Mouse (Mus musculus) forebrain, embryonic 10.5 days (tissue): Measurements from ENCODE around the gene Dop1b. TPM values are rescaled to one million over a fixed set of nuclear protein-coding genes. Genes with fewer than 3 reads are reported as not detected.
"Not testable (repeated sequence)": the region's sequence is repeated elsewhere in the genome, so short reads cannot be mapped to it uniquely, and the experiment has no call there.

Experiments
- DNase-seq: peaks from one replicate; pipeline ENCODE4 v3.0.0-alpha.2; 2017; ENCODE audit warnings: low spot score; ENCODE audit errors: extremely low spot score
- H3K27ac ChIP-seq: fragments of 300-500 bp; sonication (generic); 2 replicates; pipeline ENCODE4 v1.5.1; 2016; ENCODE audit warnings: mild to moderate bottlenecking
- H3K27me3 ChIP-seq: fragments of 300-500 bp; sonication (generic); 2 replicates; pipeline ENCODE4 v1.6.1; 2016; ENCODE audit warnings: mild to moderate bottlenecking; ENCODE audit not compliant: poor library complexity, severe bottlenecking
- H3K36me3 ChIP-seq: fragments of 300-500 bp; sonication (generic); replicated peaks from 2 replicates; pipeline ENCODE4 v1.6.1; 2016; ENCODE audit warnings: mild to moderate bottlenecking, moderate library complexity
- H3K4me1 ChIP-seq: fragments of 300-500 bp; sonication (generic); 2 replicates; pipeline ENCODE4 v1.6.1; 2016
- H3K4me3 ChIP-seq: fragments of 300-500 bp; sonication (generic); 2 replicates; pipeline ENCODE4 v1.5.1; 2016; ENCODE audit warnings: mild to moderate bottlenecking, moderate library complexity
- H3K9me3 ChIP-seq: fragments of 300-500 bp; sonication (generic); 2 replicates; pipeline ENCODE4 v1.6.1; 2016; ENCODE audit warnings: mild to moderate bottlenecking, moderate library complexity
- WGBS: fragments of 180-500 bp; shearing (Covaris S2); methylation state at CpG from one replicate; pipeline ENCODE4 v1.1.7; 2016; 5-methylcytosine and 5-hydroxymethylcytosine counted together
- polyA plus RNA-seq: library from polyadenylated mRNA; unstranded; fragments of >200 nt; fragmentation: Nextera tagmentation; extraction: Ambion mirVana; gene quantifications from 2 replicates; pipeline ENCODE4 v1.2.1, GENCODE M21; 2016

Gene Dop1b
- polyA plus RNA-seq = 5.5 and 6.5 TPM in 2 replicates

GRCm38 (mm10) chr16:93711411-93712188 is at the start of gene Dop1b:
Gene Dop1b (plus strand): TSS chr16:93711904.
- WGBS = 1% methylated on average over 77 of the region's 77 CpGs
- peak within 1 kb of the TSS; percentile 74 for H3K4me3 ChIP-seq
- no peaks in the 10 kb centered on the region for H3K36me3 ChIP-seq
- H3K27ac ChIP-seq = peak within 1 kb of the TSS; percentile 85
- peaks cover 45% of the 10 kb centered on the region for H3K27me3 ChIP-seq
- peaks cover 15% of the 10 kb centered on the region for H3K4me1 ChIP-seq
- peak; percentile 99 for DNase-seq
- H3K9me3 ChIP-seq = 0 out of 2 replicates have a peak, but pooled peaks cover 4% of the 10 kb centered on the region

- Histone ChIP-seq H3K27ac (no peak overlapping the region), H3K27me3 (no peaks in the 10 kb centered on the region), H3K36me3 (no peaks in the 10 kb centered on the region), H3K4me3 (no peak overlapping the region), H3K9me3 (peaks cover 19% of the 10 kb centered on the region), H3K4me1 (no peaks in the 10 kb centered on the region)
- DNase-seq = no peak
Measured at GRCm38 (mm10) chr16:93667976-93668375, 43.7 kb upstream of the Dop1b start.

GRCm38 (mm10) chr16:93669521-93669920 is 42.2 kb upstream of the Dop1b start:
- H3K36me3 ChIP-seq = no peaks in the 10 kb centered on the region
- H3K4me3 ChIP-seq = no peak overlapping the region
- H3K4me1 ChIP-seq = no peaks in the 10 kb centered on the region
- no peak overlapping the region for H3K27ac ChIP-seq
- H3K9me3 ChIP-seq = peaks cover 19% of the 10 kb centered on the region
- no peak for DNase-seq
- H3K27me3 ChIP-seq = no peaks in the 10 kb centered on the region

GRCm38 (mm10) chr16:93670466-93670865 is 41.2 kb upstream of the Dop1b start:
- not testable (repeated sequence) for H3K27ac ChIP-seq, H3K27me3 ChIP-seq, H3K4me1 ChIP-seq, H3K4me3 ChIP-seq, H3K36me3 ChIP-seq, DNase-seq
- peaks cover 19% of the 10 kb centered on the region for H3K9me3 ChIP-seq
- 45% methylated on average over 4 of the region's 4 CpGs for WGBS

- H3K4me1 ChIP-seq = no peaks in the 10 kb centered on the region
- no peak overlapping the region for H3K4me3 ChIP-seq
- H3K9me3 ChIP-seq = peaks cover 19% of the 10 kb centered on the region
- 96% methylated on average over 5 of the region's 5 CpGs for WGBS
- no peak for DNase-seq
- H3K27me3 ChIP-seq = no peaks in the 10 kb centered on the region
- no peak overlapping the region for H3K27ac ChIP-seq
- H3K36me3 ChIP-seq = no peaks in the 10 kb centered on the region
Measured at GRCm38 (mm10) chr16:93671064-93671463, 40.6 kb upstream of the Dop1b start.

GRCm38 (mm10) chr16:93676376-93676775 is 35.3 kb upstream of the Dop1b start:
- Histone ChIP-seq H3K4me3 (no peak overlapping the region), H3K27ac (no peak overlapping the region), H3K36me3 (no peaks in the 10 kb centered on the region), H3K4me1 (no peaks in the 10 kb centered on the region), H3K27me3 (peaks cover 17% of the 10 kb centered on the region), H3K9me3 (peaks cover 5% of the 10 kb centered on the region; the same call in 1 of the 2 replicates)
- DNase-seq = no peak
- 84% methylated on average over 5 of the region's 5 CpGs for WGBS

GRCm38 (mm10) chr16:93678206-93678605 is 33.5 kb upstream of the Dop1b start:
- peaks cover 9% of the 10 kb centered on the region; the same call in 1 of the 2 replicates for H3K9me3 ChIP-seq
- peaks cover 35% of the 10 kb centered on the region for H3K27me3 ChIP-seq
- no peak for DNase-seq
- no peak overlapping the region for H3K4me3 ChIP-seq
- no peaks in the 10 kb centered on the region for H3K36me3 ChIP-seq
- H3K27ac ChIP-seq = no peak overlapping the region
- H3K4me1 ChIP-seq = peaks cover 12% of the 10 kb centered on the region
- WGBS = 84% methylated on average over 4 of the region's 4 CpGs

- Histone ChIP-seq H3K4me3 (no peak overlapping the region), H3K27me3 (peaks cover 44% of the 10 kb centered on the region), H3K36me3 (no peaks in the 10 kb centered on the region), H3K27ac (no peak overlapping the region), H3K4me1 (peaks cover 21% of the 10 kb centered on the region), H3K9me3 (peaks cover 9% of the 10 kb centered on the region; the same call in 1 of the 2 replicates)
- no peak for DNase-seq
- WGBS = 58% methylated on average over 9 of the region's 9 CpGs
Measured at GRCm38 (mm10) chr16:93679165-93679564, 32.5 kb upstream of the Dop1b start.

GRCm38 (mm10) chr16:93682156-93682688 is 29.5 kb upstream of the Dop1b start:
- WGBS = 17% methylated on average over 13 of the region's 13 CpGs
- peaks cover 21% of the 10 kb centered on the region for H3K4me1 ChIP-seq
- no peak overlapping the region for H3K27ac ChIP-seq
- no peak for DNase-seq
- H3K27me3 ChIP-seq = peaks cover 62% of the 10 kb centered on the region
- peak overlapping the region; percentile 53 for H3K4me3 ChIP-seq
- H3K36me3 ChIP-seq = no peaks in the 10 kb centered on the region
- H3K9me3 ChIP-seq = 0 out of 2 replicates have a peak, but pooled peaks cover 9% of the 10 kb centered on the region

- Histone ChIP-seq H3K4me3 (peak within 1 kb of the TSS; percentile 53), H3K9me3 (0 out of 2 replicates have a peak, but pooled peaks cover 9% of the 10 kb centered on the region), H3K4me1 (peaks cover 21% of the 10 kb centered on the region), H3K27me3 (peaks cover 62% of the 10 kb centered on the region), H3K27ac (no peak within 1 kb of the TSS), H3K36me3 (no peaks in the 10 kb centered on the region)
- under 1% methylated on average over 63 of the region's 63 CpGs for WGBS
- peak; percentile 57 for DNase-seq
Measured at GRCm38 (mm10) chr16:93682689-93683507, 28.8 kb upstream of the Dop1b start, which contains the start of gene Cbr3. Gene Cbr3 (plus strand): TSS chr16:93683215.

- 0 out of 2 replicates have a peak, but pooled peaks cover 9% of the 10 kb centered on the region for H3K9me3 ChIP-seq
- peak; percentile 38 for DNase-seq
- no peaks in the 10 kb centered on the region for H3K36me3 ChIP-seq
- peak overlapping the region; percentile 53 for H3K4me3 ChIP-seq
- H3K4me1 ChIP-seq = peaks cover 21% of the 10 kb centered on the region
- H3K27ac ChIP-seq = no peak overlapping the region
- peaks cover 62% of the 10 kb centered on the region for H3K27me3 ChIP-seq
- under 1% methylated on average over 53 of the region's 53 CpGs for WGBS
Measured at GRCm38 (mm10) chr16:93683508-93684236, 28.0 kb upstream of the Dop1b start.

GRCm38 (mm10) chr16:93684441-93684840 is 27.3 kb upstream of the Dop1b start:
- no peaks in the 10 kb centered on the region for H3K36me3 ChIP-seq
- peaks cover 21% of the 10 kb centered on the region for H3K4me1 ChIP-seq
- 32% methylated on average over 7 of the region's 7 CpGs for WGBS
- DNase-seq = peak; percentile 18
- no peak overlapping the region for H3K4me3 ChIP-seq
- H3K27ac ChIP-seq = no peak overlapping the region
- 0 out of 2 replicates have a peak, but pooled peaks cover 9% of the 10 kb centered on the region for H3K9me3 ChIP-seq
- peaks cover 62% of the 10 kb centered on the region for H3K27me3 ChIP-seq
